Mouse (Mus musculus): Measurements from ENCODE around the gene Higd2a.

Gene Higd2a

GRCm38 (mm10) chr13:54616998-54617397 is 27.0 kb downstream of the Higd2a start:
- DNase-seq (ENCODE audit: low read depth in 1 of 2, low spot score in 2 of 2): no peak

GRCm38 (mm10) chr13:54621155-54621932 is 31.3 kb downstream of the Higd2a start, which contains the start of gene Faf2:
Gene Faf2, plus strand, starts transcription at chr13:54621784.
- DNase-seq (ENCODE audit: low read depth in 1 of 2, low spot score in 2 of 2): peak; percentile 87 to 97

- DNase-seq (ENCODE audit: low read depth in 1 of 2, low spot score in 2 of 2): no peak
Observed at GRCm38 (mm10) chr13:54621960-54622521, 32.0 kb downstream of the Higd2a start.

- DNase-seq (ENCODE audit: low read depth in 1 of 2, low spot score in 2 of 2): no peak
Observed at GRCm38 (mm10) chr13:54629128-54629527, 39.1 kb downstream of the Higd2a start.

- no peak for DNase-seq (ENCODE audit: low read depth in 1 of 2, low spot score in 2 of 2)
Observed at GRCm38 (mm10) chr13:54632731-54633277, 42.8 kb downstream of the Higd2a start.

- no peak for DNase-seq (ENCODE audit: low read depth in 1 of 2, low spot score in 2 of 2)
Observed at GRCm38 (mm10) chr13:54635011-54635410, 45.0 kb downstream of the Higd2a start.

Measured in monocyte, adult 2 months (primary cell).